Mouse (Mus musculus) kidney, postnatal 10 days (tissue): Measurements from ENCODE around the gene Gss.
"Not testable (repeated sequence)": the region's sequence is repeated elsewhere in the genome, so short reads cannot be mapped to it uniquely, and the experiment has no call there.

ENCODE experiments used
- DNase-seq: peaks from one replicate; pipeline ENCODE4 v3.0.0; 2021; ENCODE audit warnings: mixed read lengths

Gss gene

DNA sequence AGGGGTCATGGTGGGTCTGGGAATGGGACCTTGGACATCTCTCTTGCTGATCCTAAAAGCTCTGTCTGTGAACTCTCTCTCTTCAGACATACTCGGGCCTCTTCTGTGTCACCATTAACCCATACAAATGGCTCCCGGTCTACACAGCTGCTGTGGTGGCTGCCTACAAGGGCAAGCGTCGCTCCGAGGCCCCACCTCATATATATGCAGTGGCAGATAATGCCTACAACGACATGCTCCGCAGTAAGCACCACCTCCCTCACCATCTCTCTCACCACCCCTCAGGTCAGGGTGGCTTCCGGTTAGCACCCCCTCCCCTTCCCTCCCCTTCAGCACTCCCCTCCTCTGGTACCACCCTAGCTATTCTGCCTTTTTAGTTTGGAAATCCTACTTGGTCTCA, 21.3 kb upstream of the Gss start:
- DNase-seq = no peak

DNA sequence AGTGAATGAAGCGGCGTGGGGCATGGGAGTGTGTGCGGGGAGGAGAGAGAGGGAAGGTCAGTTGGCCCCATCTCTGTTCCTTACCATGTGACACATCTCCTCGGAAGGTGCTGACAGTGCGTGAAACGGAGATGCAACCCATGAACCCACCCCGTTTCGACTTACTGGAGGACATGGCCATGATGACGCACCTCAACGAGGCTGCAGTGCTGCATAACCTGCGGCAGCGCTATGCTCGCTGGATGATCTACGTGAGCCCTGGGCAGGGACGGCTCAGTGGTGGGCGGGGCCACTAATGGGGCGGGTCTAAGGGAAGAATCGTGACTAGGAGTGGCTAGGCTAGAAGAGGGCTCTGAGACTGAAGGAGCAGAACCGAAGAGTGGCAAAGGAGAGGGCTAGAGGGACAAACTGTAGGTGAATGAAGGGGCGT, 20.7 kb upstream of the Gss start:
- peak; percentile 76 for DNase-seq

DNA sequence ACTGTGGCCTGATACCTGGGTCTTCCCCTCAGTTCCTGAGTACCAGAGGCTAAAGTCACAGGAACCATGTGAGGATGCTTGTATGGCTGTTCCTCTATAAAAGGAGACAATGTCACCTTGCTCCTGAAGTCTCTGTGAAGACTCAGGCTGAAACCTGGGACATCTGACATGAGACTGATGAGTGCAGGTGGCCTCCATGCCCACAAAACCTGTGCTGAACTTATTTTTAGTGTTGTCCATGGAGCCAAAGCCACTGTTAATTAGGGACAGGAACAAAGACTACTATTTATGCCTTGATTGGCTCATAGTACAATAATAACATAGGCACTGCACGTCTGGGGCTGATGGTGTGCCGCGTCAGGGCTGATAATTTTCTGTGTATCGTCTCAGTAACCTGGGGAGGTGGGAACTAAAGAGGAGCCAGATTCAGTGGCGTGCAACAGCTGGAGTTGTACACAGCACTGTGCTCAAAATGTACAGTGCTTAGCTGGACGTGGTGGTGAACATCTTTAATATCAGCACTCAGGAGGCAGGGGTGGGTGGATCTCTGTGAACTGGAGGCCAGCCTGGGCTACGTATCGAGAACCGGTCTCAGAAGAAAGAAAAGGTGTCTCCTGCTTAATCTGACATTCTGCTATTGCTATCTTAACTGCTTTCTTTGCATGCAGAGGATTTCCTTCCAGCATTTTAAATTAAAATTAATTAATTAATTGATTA, 19.4 kb upstream of the Gss start:
- DNase-seq = no peak

DNA sequence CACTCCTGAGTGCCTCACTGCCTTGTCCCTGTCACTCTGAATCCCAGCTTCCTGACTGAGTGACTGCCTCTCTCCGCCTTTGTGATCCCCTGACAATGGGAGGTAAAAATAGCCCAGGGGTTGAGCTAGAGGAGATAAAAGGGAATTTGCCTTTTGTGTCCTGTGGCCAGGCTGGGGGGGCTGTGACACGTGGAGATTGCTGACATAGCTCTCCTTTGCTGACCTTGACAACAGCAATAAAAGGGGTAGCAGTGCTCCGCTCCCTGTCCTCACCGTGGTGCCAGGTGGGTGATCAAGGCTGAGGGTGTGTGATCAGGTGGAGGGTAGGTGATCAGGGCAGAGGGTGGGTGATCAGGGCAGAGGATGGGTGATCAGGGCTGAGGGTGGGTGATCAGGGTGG, 18.4 kb upstream of the Gss start, which contains the start of gene Myh7b:
TSS of gene Myh7b (plus strand) at position 235 of the 400 bp plus-strand sequence.
- DNase-seq = no peak

DNA sequence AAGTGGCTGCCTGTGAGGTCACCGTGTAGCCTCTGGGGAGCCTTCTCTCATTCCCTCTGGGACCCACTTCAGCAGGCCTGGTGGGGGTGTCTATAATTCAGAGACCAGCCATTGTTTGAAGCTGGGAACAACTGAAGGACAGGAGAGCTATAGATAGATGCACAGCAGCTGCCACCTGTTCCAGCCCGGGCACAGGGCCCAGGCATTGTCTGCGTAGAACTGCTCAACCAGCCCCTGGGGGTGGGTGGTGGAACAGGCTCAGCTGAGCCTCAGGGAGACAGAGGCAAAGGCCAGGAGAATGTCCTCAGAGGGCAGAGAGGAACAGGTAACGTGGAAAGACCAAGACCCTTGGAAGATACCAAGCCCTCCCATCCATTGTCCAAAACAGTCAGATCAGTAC, 13.8 kb upstream of the Gss start:
- DNase-seq = peak; percentile 4

DNA sequence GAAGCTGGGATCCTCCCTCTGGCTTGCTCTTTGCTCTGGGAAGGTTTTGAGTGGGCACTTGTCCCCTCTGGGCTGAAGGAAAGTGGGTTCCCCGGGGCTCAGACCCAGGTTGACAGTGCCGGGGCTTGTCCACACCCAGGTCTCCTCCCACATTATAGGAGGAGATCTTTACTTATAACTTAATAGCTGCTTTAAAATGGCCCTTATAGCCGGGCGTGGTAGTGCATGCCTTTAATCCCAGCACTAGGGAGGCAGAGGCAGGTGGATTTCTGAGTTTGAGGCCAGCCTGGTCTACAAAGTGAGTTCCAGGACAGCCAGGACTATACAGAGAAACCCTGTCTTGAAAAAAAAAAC, 12.6 kb upstream of the Gss start:
- not testable (repeated sequence) for DNase-seq

DNA sequence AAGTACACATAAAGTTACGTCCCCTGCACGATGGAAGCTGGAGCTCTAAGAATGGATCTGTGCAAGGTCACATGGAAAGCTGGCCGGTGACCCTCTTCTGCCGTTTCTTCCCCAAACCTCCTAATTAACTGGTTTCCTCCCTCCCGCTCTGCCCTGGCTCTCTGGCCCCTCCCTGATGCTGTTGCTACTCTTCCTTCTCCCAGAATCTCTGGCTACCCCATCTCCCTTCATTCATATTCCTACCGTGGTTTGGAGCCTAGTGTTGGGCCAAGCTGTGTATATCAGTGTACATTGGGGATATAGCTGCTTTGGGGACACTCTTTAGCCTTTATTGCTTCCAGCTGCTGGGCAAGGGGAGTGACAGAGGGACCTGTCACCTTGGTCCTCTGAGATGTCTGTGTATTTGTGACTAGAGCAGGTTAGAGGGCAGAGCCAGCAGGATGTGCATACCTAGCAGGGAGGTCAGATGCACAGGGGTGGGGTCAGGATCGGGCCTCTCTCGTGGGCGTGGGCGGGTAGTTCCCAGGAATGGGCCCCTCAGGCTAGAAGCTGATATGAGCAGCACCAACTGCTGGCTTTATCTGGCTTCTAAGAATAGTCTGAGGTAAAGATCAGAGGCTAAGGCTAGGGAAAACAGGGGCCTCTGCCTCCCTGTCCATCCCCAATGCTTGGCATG, 12.1 kb upstream of the Gss start:
- peak; percentile 4 for DNase-seq

DNA sequence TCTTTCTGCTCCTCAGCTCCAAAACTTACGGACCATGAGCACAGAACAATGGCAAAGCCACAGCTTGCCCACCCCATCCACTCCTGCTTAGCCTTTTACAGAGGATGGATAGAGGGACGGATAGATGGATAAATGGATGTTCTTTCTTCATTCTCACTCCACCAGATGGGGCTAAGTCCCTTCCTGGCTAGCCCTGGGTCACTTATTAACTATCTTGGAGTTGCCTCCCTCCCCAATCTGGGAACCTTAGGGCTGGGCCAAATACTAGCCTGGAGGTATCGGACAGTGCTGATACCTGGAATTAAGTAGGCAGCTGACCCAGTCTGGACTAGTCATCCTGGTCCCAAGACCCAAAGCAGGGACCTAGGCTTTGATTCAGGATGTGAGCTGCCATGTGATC, 11.1 kb upstream of the Gss start:
- peak; percentile 18 for DNase-seq

DNA sequence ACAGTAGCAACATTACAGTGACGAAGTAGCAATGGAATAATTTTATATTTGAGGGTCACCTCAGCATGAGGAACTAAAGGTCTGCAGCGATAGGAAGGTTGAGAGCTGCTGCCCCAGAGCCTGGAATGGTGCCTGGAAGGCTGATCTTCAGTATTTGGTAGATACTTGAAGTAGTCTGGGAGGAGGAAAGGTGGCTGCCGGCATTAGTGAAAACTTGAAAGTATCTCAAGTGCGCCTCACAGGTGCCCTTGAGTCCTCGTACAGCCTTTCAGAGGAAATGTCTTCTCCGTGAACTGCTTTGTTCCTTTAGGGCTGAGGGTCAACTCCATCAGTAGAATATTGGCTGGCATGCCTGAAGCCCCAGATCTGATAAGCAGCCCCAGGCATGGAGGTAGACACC, 2.9 kb upstream of the Gss start:
- DNase-seq = no peak

DNA sequence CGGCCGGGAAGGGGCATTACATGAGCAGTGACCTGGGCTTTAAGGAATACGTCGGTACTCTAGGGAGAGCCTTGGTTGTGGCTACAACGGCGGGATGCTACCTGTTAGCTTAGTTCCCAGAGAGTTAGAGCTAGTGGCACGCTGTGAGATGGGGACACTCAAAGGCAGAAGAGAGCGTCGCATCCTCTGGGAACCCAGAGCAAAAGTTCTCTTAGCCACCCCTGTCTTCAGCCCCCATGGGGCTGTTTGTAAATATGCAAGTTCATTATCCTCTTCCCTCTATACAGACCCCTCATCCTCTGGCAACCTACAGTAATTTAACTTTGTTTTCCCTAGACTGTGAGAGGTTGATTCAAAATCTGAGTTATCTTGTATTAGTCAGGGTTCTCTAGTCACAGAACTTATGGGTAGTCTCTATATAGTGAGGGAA, 259 bp upstream of the Gss start:
- no peak for DNase-seq

DNA sequence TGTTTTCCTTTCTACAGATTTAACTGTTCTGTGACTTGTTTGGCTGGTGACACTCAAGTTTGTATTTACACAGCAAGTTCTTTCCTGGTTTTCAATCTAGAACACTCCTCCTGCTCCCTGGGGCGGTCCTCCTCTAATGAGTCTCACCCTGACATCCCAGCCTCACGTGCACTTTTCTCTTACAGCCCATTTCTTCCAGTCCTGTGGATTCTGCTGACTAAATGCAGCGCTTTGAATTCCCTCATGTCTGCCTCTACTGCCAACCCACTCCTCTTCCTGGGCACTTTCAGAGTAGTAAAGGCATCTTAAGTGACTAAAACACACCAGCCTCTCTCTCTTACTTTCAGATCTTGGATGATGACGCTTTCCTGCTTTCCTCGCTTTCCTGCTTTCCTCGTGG, 934 bp downstream of the Gss start:
- DNase-seq = peak; percentile 42

DNA sequence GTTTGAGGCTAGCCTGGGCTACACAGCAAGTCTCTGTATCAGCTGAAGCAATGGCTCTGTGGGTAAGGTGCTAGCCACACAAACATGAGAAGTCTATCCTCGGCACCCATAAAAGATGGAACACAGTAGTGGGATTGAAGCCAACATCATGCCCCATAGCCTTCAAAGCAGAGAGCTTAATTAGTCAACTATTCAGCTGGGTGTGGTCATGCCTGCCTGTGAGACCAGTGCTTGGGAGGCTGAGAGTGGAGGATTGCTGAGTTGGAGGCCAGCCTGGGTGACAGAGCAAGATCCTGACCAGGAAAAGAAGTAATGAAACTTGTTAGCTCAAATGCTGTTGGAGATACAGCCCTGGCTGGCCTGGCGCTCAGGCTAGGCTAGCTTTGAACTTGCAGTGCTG, 1.7 kb downstream of the Gss start:
- peak; percentile 14 for DNase-seq

DNA sequence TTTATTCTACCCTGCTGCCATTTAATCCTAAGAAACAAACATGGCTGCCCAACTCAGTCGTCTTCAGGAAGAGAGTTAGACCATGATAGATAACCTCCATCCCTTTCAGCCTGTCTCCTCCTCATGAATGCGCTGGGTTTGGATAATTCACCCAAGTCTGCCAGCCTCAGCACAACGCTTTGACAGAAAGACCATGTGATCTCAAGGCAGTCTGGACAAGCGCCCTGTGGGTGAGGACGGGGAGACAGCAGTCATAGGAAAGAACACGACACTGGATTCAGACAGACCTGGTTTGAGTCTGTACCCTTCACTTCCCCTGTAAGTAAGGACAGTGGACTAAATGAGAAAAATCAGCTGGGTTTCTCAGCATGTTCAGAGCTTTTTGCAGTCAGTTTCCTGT, 3.1 kb downstream of the Gss start:
- peak; percentile 33 for DNase-seq

DNA sequence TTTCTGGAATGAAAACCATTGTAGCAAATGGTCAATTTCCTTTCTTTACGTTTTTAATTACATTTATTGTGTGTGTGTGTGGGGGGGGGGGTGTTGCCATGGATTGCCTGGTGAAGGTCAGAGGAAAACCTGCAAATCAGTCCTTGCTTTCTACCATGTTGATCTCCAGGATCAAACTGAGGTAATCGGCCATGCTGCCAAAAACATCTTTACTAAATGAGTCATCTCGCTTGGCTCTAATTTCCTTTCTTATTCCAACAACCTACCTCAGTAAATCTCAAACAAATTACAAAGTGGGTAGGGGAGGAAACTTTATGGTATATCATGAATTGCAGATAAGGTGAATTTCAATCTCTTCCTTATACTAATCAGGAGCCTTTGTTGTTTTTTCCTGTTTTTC, 4.5 kb downstream of the Gss start:
- DNase-seq = no peak

DNA sequence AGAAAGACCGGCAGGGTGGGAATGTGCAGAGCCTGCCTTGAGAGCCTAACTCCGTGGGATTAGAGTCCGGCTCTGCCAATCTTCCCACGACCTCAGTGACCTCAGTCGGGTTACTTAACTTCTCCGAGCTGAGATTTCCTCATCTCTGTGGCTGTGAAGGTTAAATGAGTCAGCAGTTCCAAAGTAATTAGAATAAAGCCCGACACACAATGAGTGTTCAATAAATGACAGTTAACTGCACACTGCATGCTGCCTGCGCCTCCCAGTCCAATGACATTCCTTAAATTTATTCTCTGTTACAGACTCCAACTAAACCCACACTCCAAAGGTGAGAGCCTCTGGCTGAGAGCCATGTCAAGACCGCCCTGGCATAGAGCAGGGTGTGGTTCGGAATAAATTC, 7.1 kb downstream of the Gss start:
- peak; percentile 56 for DNase-seq

DNA sequence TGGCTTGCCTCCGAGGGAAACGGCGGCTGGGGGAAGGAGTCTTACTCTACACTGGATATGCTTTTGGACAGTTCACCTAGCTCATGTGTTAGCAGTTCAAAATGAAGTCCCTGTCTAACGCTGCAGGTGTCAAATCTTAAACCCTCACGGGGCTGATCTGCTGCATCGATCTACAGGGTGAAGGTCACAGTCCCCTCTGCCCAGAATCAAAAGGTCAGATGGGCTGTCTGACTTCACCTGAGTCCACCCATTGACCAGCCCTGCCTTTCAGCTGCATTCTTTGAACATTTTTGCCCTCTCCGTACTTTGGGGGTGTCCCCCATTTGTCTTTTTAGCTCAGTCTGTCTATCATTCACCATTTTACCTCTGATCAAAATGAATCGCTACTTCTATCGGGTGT, 7.5 kb downstream of the Gss start:
- no peak for DNase-seq

DNA sequence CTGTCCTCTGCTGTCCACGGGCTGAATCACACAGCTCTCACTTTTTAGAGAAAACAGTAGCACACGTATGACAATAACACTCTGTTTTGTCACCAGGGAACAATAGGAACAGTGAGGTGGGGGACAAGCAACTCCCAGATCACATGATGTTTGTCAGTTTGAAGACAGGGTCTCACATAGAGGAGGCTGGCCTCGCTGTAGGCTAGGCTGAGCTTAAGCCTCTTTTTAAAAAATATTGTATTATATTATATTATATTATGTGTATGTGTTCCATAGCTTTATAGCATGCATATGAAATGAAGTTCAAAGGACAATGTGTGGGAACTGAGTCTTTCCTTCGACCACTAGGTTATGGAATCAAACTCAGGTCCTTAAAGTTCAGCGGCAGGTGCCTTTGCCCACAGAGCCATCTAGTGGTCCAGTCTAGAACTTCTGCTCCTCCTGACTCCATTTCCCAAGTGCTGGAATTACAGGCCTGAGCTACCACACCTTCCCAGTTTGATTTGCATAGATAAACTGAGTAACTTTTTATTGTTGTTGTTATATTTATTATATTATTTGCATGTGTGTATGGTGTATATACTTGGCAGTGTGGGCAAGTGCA, 8.6 kb downstream of the Gss start:
- peak; percentile 81 for DNase-seq

DNA sequence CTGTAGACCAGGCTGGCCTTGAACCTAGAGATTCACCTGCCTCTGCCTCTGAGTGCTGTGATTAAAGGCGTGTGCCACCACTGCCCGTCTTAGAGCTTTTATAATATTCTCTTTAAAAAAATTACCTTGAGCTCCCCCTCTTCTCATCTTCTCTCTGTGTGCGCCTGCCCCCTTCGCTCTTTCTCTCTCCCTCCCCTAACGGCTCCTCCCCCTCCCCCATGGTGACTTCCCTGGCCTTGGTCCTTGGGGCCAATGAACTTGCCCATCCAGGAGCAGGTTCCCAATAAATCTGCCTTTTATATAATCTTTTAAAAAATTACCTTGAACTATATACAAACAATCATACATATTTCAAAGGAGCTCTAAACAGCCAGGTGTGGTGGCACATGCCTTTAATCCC, 9.6 kb downstream of the Gss start:
- no peak for DNase-seq

DNA sequence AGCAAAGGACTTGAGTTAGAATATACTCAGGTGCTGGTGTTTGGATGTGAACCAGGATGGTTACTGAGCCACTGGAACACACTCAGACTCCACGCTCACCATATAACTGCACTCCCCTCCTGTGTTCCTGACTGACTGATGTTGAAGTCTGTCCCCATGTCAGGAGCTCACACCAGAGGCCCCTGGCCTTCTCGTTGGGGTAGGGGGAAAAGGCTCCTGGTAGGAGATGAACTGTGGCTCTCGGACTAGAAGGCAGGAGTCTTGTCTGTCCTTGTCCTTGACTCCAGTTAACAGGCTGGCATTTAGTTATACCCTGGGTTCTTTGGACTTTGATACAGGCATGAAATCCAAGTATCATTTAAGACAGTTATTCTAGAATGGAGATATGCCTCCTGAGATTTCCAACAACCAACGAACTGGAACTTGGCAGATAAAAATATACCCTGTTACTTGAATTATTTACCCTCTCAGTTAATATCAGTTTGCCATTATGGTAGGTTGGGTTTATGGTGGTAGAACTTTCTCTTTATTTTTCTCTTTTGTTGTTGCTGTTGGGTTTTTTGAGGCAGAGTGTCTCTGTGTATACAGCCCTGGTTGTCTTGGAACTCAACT, 10.1 kb downstream of the Gss start:
- DNase-seq = no peak

DNA sequence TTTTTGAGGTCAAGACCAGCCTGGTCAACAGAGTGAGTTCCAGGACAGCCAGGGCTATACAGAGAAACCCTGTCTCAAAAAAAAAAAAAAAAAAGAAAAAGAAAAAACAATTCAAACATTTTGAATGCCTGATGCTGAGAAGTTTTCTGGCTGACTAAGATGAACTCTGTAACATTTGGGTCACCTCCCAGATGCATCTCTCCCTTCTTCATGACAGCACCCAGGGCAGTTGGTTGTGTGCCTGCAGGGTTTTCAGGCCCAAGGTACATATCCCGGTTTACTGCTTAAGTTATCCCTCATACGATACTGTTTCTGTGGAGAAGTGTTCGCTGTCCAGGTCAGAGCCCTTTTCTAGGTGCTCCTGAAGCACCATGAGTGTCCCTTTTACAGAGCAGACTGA, 12.3 kb downstream of the Gss start:
- DNase-seq = no peak

DNA sequence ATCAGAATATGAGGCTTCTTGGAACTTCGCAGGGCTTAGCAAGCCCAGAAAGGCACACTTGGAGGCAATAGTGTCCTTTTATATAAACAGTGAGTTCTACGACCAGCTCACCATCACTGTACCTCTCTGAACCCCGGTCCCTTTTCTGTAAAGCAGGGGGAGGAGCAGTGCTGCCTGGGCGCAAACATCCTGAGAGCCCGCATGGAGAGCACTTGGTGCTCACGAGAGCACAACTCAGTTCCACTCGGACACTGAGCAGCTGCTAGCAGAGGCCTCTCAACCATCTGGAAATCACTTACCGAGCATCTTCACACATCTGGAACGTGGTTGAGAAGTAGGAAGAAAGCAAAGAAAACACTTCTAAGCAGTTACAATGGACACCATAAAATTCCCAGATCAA, 16.0 kb downstream of the Gss start:
- no peak for DNase-seq

DNA sequence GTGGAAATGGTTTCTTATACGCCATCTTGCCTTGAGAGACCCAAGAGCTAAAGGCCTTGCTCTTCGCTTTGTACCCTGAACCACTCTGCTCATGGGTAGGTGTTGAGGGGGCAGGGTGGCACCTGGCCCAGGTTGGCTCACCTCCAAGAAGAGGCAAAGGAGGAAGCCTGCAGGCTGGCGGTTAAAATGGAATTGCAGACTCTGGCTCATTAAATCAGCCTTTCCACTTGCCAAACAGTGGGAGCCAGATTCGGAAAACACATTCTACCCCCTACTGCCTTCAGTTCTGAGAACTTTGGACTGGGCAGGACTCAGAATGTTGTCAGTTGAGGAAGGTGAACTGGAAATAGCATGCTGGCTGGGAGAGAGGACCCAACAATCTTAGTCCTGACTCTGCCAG, 17.9 kb downstream of the Gss start:
- peak; percentile 85 for DNase-seq

DNA sequence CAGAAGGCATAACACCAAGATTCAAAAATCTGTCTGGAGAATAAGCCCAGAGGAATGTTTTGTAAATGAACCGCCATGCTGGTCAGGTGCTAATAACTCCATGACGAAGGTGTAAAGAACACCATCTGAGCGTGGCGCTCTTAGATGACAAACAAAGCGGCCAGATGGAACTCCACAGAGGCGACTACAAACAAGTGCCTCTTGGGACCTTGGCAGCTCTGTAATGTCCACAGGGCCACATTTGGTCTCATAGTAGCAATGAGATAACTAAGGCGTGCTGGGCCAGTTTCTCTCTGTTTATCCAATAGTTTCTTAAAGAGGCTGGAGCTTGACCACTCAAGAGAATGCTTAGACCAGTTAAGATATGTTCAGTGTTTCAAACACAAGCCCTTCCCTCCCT, 18.6 kb downstream of the Gss start:
- no peak for DNase-seq

DNA sequence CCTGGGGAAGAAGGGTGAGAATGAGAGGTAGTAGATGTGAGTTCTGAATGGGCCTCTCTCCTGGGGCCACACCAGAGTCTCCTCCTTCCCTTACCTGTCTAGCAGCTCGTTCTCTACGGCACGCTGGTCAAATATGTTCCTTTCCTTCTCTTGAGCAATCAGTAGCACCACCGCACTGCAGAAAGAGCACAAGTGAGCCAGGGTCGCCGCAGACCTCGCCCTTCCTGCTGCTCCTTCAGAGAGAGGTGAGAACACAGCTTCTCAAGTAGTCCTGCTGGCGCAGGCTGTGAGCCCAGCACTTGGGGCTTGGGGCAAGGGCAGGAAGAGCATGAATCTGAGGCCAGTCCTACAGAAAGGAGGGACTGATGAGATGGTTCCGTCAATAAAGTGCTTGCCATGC, 19.6 kb downstream of the Gss start:
- no peak for DNase-seq
